Mouse (Mus musculus) liver, embryonic 13.5 days (tissue): Measurements from ENCODE around the gene Kctd5. TPM values are rescaled to one million over a fixed set of nuclear protein-coding genes. Genes with fewer than 3 reads are reported as not detected.
"Not testable (repeated sequence)": the region's sequence is repeated elsewhere in the genome, so short reads cannot be mapped to it uniquely, and the experiment has no call there.

Experiments
- ATAC-seq: fragments of 200-750 bp; cut with Nextera tagmentation; 2 replicates; pipeline ENCODE4 v1.8.0; 2017; ENCODE audit warnings: low read depth, mild to moderate bottlenecking, moderate number of reproducible peaks, moderate library complexity
- DNase-seq: peaks from one replicate; pipeline ENCODE4 v3.0.0; 2022
- H3K27ac ChIP-seq: fragments of 300-500 bp; sonication (generic); 2 replicates; pipeline ENCODE4 v1.5.1; 2015; ENCODE audit warnings: moderate library complexity, mild to moderate bottlenecking, inconsistent platforms
- H3K27me3 ChIP-seq: fragments of 300-500 bp; sonication (generic); 2 replicates; pipeline ENCODE4 v1.6.1; 2015; ENCODE audit warnings: mild to moderate bottlenecking, inconsistent platforms
- H3K36me3 ChIP-seq: fragments of 300-500 bp; sonication (generic); 2 replicates; pipeline ENCODE4 v1.6.1; 2015; ENCODE audit warnings: mild to moderate bottlenecking, inconsistent platforms
- H3K4me1 ChIP-seq: fragments of 300-500 bp; sonication (generic); replicated peaks from 2 replicates; pipeline ENCODE4 v1.6.1; 2015; ENCODE audit warnings: inconsistent platforms
- H3K4me2 ChIP-seq: fragments of 300-500 bp; sonication (generic); 2 replicates; pipeline ENCODE4 v1.6.1; 2015; ENCODE audit warnings: inconsistent platforms, mild to moderate bottlenecking, moderate library complexity
- H3K4me3 ChIP-seq: fragments of 300-500 bp; sonication (generic); replicated peaks from 2 replicates; pipeline ENCODE4 v1.5.1; 2015; ENCODE audit warnings: mild to moderate bottlenecking, inconsistent platforms
- H3K9ac ChIP-seq: fragments of 300-500 bp; sonication (generic); 2 replicates; pipeline ENCODE4 v1.6.1; 2015; ENCODE audit warnings: mild to moderate bottlenecking, inconsistent platforms
- H3K9me3 ChIP-seq: fragments of 300-500 bp; sonication (generic); replicated peaks from 2 replicates; pipeline ENCODE4 v1.6.1; 2016; ENCODE audit warnings: inconsistent platforms
- WGBS: fragments of 180-500 bp; shearing (Covaris S2); methylation state at CpG from one replicate; pipeline ENCODE4 v1.1.7; 2015; ENCODE audit not compliant: insufficient replicate concordance; 5-methylcytosine and 5-hydroxymethylcytosine counted together
- polyA plus RNA-seq: library from polyadenylated mRNA; unstranded; fragments of >200 nt; fragmentation: Nextera tagmentation; extraction: Ambion mirVana; gene quantifications from 2 replicates; pipeline ENCODE4 v1.2.1, GENCODE M21; 2015

The Kctd5 gene
- 17.4 and 19.3 TPM in 2 replicates for polyA plus RNA-seq

DNA sequence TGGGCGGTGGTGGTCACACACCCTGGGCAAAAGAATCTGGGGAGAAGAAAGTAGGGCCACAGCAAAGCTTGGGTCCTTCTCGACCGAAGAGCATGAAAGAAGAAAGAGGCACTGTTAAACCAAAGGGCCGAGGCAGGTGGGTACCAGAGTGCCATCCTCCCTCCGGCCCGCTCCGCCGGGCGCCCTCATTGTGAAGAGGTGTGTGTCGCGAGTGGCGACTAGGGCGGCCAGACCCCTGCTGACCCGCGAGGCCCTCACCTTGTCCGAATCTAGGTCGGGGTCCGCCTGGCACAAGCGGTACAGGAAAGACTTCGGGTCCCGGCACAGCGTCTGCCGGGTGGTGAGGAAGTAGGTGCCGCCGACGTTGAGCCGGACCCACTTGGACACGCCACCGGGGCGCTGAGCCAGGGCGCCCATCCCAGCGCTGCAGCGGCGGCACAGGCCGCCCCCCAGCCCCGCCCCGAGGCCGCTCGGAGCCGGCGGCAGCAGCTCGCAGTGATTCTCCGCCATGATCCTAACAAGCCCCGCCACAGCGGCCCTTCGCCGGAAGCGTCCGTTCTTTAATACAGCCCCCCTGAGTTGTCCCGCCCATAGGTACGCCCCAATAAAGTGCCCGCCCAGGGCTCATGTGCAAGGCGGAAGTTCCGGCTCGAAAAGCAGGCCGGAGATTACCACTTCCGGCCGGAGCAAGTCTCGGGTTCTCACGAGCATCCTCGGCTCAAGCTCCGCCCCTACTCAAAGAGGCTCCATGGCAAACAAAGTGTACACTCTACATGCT, at the start of gene Kctd5:
TSS of gene Kctd5 (minus strand) at position 567 of the 778 bp plus-strand sequence.
- Histone ChIP-seq H3K27ac (peak within 1 kb of the TSS; percentile 73), H3K9ac (peak within 1 kb of the TSS; percentile 94), H3K27me3 (no peaks in the 10 kb centered on the region), H3K36me3 (peaks cover 19% of the 10 kb centered on the region), H3K9me3 (no peaks in the 10 kb centered on the region), H3K4me1 (peaks cover 26% of the 10 kb centered on the region), H3K4me3 (peak within 1 kb of the TSS; percentile 95), H3K4me2 (peak within 1 kb of the TSS; percentile 81)
- WGBS: under 1% methylated on average over 62 of the region's 62 CpGs
- DNase-seq (peak; percentile 88), ATAC-seq (peak; percentile 97)

DNA sequence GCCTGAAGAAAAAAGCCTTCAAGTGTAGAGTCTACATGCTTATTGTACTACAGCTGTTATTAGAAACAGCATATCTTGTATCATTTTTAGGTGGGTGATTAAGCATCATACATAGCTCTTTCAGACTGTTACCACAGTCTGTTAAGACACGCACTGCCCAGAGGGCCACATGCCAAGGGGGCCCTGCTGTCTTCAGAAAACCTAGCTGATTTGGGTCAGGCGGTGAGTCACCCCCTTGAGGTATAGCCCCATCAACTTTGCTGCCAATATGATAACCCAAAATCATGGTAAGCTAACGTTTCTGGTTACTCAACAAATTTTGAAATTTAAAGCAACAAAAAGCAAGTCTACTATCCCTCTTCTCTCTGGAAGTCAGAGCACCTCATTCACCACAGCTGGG, 46.2 kb upstream of the Kctd5 start:
- DNase-seq (no peak), ATAC-seq (no peak)
- Histone ChIP-seq H3K36me3 (no peaks in the 10 kb centered on the region), H3K9me3 (no peaks in the 10 kb centered on the region), H3K4me1 (peaks cover 22% of the 10 kb centered on the region), H3K4me2 (no peak overlapping the region), H3K27me3 (no peaks in the 10 kb centered on the region), H3K27ac (no peak overlapping the region), H3K4me3 (no peak overlapping the region), H3K9ac (no peak overlapping the region)
- 70% methylated on average over 3 of the region's 3 CpGs for WGBS

DNA sequence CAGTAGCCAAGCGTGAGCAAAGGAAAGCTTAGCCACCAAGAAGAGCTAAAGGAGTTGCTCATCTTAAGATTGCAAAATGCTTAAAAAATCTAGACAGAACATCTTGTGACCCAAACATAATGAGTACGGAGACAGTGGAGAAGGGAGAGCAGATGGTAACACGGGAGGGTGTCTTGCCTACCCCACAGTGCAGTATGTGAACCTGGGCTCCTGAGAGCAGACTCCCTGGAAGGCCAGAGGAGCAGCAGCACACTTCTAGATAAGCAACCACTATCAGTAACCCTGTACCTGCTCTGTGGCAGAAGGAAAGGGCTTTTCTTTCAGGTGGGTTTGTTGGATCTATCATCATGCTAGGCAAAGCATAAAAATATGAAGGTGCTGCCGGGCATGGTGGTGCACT, 39.7 kb upstream of the Kctd5 start:
- no peaks in the 10 kb centered on the region for H3K9me3 ChIP-seq
- H3K27me3 ChIP-seq: no peaks in the 10 kb centered on the region
- H3K4me2 ChIP-seq: no peak overlapping the region
- no peak overlapping the region for H3K9ac ChIP-seq
- no peak overlapping the region for H3K27ac ChIP-seq
- DNase-seq (no peak), ATAC-seq (no peak)
- no peak overlapping the region for H3K4me3 ChIP-seq
- WGBS: 70% methylated on average over 4 of the region's 4 CpGs
- peaks cover 21% of the 10 kb centered on the region for H3K36me3 ChIP-seq
- H3K4me1 ChIP-seq: peaks cover 8% of the 10 kb centered on the region

DNA sequence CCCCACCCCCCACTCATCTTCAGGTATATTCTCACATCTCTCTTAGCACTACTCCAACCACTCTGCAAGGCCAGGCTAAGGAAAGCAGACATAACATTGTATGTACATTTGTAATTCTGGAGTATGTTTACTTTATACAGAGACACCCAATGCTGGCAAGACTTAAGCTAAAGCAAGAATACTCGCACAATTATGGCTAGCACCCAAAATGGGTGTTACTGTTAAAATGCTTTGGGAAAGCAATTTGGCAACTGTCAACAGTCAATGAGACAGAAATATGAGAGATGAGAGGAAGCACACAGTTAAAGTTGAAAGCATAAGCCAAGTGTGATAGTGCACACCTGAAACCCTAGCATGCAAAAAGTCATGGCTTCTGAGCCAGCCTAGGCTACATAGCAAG, 38.0 kb upstream of the Kctd5 start:
- Histone ChIP-seq H3K36me3 (peaks cover 36% of the 10 kb centered on the region), H3K9me3 (no peaks in the 10 kb centered on the region), H3K27ac (no peak overlapping the region), H3K4me2 (no peak overlapping the region), H3K27me3 (no peaks in the 10 kb centered on the region), H3K4me1 (peaks cover 2% of the 10 kb centered on the region), H3K4me3 (no peak overlapping the region), H3K9ac (no peak overlapping the region)
- ATAC-seq (no peak), DNase-seq (no peak)
- WGBS: 93% methylated on average over 1 of the region's 1 CpGs

DNA sequence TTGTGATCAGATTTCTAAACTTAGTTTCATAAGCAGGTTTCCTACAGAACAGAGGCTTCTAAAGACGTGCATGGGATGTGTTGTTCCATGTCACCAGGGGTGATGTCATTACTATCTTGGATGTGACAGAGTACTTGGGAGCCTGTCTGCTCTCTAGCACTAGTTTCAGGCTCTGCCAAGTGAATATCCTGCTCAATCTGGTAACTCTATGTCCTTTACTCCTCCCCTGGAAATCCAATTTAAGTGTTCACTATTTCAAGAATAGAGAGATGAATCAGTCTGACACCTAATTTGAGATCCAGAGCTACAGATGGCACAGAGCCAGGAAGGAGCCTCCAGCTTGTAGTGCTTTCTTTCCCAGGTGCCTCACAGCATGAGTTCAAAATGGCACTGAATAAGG, 35.6 kb upstream of the Kctd5 start:
- Histone ChIP-seq H3K27ac (no peak overlapping the region), H3K27me3 (no peaks in the 10 kb centered on the region), H3K36me3 (peaks cover 55% of the 10 kb centered on the region), H3K4me2 (no peak overlapping the region), H3K9me3 (no peaks in the 10 kb centered on the region), H3K9ac (no peak overlapping the region), H3K4me3 (no peak overlapping the region), H3K4me1 (no peaks in the 10 kb centered on the region)
- WGBS: 76% methylated on average over 1 of the region's 1 CpGs
- ATAC-seq: no peak
- DNase-seq: no peak

DNA sequence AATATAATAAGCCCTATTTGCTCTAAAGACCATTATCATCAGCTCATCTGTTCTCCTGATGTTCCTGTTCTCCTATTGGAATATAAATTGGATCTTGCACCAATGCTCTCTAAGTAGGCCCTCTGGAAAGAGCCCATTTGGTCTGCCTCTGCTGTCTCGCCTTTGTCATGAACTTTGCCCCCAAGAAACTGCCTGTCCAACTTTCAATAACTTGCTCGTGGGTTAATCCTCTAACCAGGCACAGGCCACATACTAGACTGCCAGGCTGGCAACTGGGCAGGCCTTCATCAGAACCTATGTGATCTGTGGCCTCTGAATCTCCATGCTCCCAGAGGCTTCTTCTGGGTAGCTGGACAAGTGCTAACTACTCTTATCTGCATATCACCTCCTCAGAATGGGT, 31.8 kb upstream of the Kctd5 start:
- no peak for DNase-seq
- Histone ChIP-seq H3K27ac (no peak overlapping the region), H3K4me1 (no peaks in the 10 kb centered on the region), H3K36me3 (peaks cover 81% of the 10 kb centered on the region), H3K9me3 (no peaks in the 10 kb centered on the region), H3K4me2 (no peak overlapping the region), H3K27me3 (no peaks in the 10 kb centered on the region), H3K9ac (no peak overlapping the region), H3K4me3 (no peak overlapping the region)
- WGBS: 83% methylated on average over 2 of the region's 2 CpGs
- ATAC-seq: no peak

DNA sequence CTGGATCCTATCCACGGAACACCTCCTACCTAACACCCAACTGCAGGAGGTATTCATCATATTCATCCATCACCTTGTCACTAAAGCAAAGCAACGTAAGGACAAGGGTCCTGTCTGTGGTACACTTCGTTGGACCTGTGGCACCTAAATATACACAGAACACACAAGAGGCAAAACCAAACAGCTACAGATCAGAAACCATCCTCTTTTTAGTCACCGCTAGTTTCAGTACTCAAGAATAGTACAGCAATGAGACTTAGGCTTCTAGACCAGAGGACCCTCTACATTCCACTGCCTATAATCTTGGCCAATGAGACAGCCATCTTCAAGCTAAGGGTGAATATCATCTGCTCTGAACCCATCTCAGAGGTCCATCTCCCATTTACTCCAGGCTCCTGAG, 25.1 kb upstream of the Kctd5 start:
- Histone ChIP-seq H3K4me3 (no peak overlapping the region), H3K9me3 (no peaks in the 10 kb centered on the region), H3K9ac (no peak overlapping the region), H3K27me3 (no peaks in the 10 kb centered on the region), H3K27ac (no peak overlapping the region), H3K36me3 (peaks cover 71% of the 10 kb centered on the region), H3K4me2 (no peak overlapping the region), H3K4me1 (no peaks in the 10 kb centered on the region)
- DNase-seq (no peak), ATAC-seq (no peak)
- 93% methylated on average over 4 of the region's 4 CpGs for WGBS

DNA sequence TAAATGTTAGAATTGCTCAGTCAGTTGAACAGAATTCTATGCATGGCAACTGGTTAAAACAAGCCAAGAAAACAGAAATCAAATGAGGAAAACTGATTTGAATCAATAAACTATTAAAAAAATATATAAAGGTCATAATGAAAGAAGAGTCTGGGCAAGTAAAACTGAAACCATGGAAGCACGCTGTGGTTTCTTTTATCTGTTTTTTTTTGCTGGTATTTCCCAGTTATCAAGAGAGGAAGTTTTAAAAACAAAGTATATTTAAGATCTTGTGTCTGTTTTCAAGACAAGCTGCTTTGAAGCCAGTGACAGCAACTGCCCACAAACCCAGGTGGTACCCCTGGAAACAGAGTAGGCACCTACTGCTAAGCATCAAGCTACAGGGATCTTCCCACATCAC, 17.3 kb upstream of the Kctd5 start:
- Histone ChIP-seq H3K36me3 (peaks cover 77% of the 10 kb centered on the region), H3K9ac (no peak overlapping the region), H3K4me2 (no peak overlapping the region), H3K4me3 (no peak overlapping the region), H3K4me1 (no peaks in the 10 kb centered on the region), H3K27ac (no peak overlapping the region), H3K9me3 (no peaks in the 10 kb centered on the region), H3K27me3 (no peaks in the 10 kb centered on the region)
- 76% methylated on average over 1 of the region's 1 CpGs for WGBS
- ATAC-seq (no peak), DNase-seq (no peak)

DNA sequence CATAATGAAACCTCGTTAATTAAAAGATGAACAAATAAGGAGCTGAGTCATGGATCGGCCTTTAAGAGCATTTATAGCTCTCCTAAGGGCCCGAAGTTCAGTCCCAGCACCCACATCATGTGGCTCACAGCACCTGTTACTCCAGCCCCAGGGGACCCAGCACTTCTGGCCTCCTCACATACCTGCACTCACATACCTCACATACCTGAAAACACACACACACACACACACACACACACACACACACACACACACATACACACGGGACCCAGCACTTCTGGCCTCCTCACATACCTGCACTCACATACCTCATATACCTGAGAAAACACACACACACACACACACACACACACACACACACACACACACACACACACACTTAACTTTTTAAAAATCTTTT, 13.1 kb upstream of the Kctd5 start:
- H3K4me1 ChIP-seq, ATAC-seq, H3K27me3 ChIP-seq, H3K27ac ChIP-seq, H3K4me2 ChIP-seq, H3K9me3 ChIP-seq, H3K9ac ChIP-seq, DNase-seq, H3K4me3 ChIP-seq: not testable (repeated sequence)
- H3K36me3 ChIP-seq: peaks cover 66% of the 10 kb centered on the region
- 84% methylated on average over 4 of the region's 4 CpGs for WGBS

DNA sequence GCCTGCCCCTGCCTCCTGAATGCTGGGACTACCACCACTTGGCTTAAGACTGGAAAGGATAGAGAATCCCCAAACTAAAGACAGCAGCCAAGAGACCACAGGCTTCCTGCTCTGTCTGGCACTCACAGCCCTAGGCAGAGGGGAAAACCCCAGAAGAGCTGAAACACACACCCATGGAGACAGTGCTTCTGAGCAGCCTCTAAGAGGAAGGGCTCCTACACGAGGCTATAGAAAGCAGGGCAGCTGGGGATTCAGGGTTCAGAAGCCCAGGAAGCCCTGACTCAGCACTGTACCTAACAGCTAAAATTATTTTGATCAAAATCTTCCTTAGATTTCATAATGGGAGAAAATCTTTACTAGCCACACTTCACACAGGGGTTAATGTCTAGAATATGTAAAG, 11.3 kb upstream of the Kctd5 start:
- no peaks in the 10 kb centered on the region for H3K4me1 ChIP-seq
- DNase-seq: no peak
- H3K9me3 ChIP-seq: no peaks in the 10 kb centered on the region
- no peaks in the 10 kb centered on the region for H3K27me3 ChIP-seq
- 37% methylated on average over 1 of the region's 1 CpGs for WGBS
- no peak overlapping the region for H3K27ac ChIP-seq
- peaks cover 58% of the 10 kb centered on the region for H3K36me3 ChIP-seq
- no peak overlapping the region for H3K9ac ChIP-seq
- no peak overlapping the region for H3K4me2 ChIP-seq
- no peak for ATAC-seq
- no peak overlapping the region for H3K4me3 ChIP-seq

DNA sequence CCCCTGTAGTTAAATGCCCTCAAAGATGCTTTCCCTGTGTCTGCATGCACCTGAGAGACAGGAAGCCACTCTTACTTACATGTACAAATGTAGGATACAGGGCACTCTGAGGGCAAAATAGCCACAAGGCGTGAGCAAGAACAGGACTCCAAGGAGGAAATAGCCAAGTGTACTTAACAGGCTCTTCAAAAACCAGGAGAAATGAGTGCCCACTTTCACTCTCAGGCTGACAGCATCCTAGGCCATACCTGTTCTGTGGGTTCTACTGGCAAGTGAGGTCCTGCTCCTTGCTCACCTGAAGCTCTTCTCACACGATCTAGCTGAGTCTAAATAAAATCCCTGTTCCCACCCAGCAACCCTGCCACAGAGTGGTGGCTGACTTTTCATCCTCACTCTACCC, 3.8 kb upstream of the Kctd5 start:
- no peaks in the 10 kb centered on the region for H3K9me3 ChIP-seq
- 82% methylated on average over 2 of the region's 2 CpGs for WGBS
- no peak overlapping the region for H3K9ac ChIP-seq
- H3K4me1 ChIP-seq: peaks cover 10% of the 10 kb centered on the region
- no peak overlapping the region for H3K4me2 ChIP-seq
- no peaks in the 10 kb centered on the region for H3K27me3 ChIP-seq
- ATAC-seq (no peak), DNase-seq (no peak)
- H3K36me3 ChIP-seq: peaks cover 41% of the 10 kb centered on the region
- no peak overlapping the region for H3K27ac ChIP-seq
- no peak overlapping the region for H3K4me3 ChIP-seq

DNA sequence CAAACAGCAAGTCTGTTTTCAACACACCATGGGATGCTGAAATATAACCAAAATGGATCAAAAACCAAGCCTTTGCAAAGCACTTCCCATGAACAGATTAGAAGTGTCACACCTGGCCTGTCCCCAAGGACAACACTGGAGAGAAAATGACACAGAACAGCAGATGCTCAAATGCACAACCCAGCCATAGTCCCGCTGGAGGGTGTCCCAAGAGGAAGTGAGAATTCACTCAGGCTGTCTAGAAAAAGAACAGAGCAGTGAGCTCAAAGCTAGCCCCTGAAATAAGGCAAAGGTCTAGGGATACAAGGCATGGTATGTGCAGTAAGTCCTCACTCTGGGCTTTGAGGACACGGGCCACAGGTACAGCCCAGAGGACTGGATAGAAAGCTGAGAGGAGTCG, 3.8 kb downstream of the Kctd5 start:
- no peak overlapping the region for H3K9ac ChIP-seq
- peaks cover 25% of the 10 kb centered on the region for H3K4me1 ChIP-seq
- no peak for ATAC-seq

More for the DNA sequence above, 3.8 kb downstream of the Kctd5 start:
- Histone ChIP-seq H3K27ac (no peak overlapping the region), H3K27me3 (no peaks in the 10 kb centered on the region), H3K9me3 (no peaks in the 10 kb centered on the region), H3K36me3 (peaks cover 4% of the 10 kb centered on the region; the same call in 1 of the 2 replicates), H3K4me2 (no peak overlapping the region), H3K4me3 (no peak overlapping the region)
- no peak for DNase-seq
- 80% methylated on average over 3 of the region's 3 CpGs for WGBS
